Mouse (Mus musculus) lung, adult 2 months (tissue): ENCODE results near the gene Dapk3.

Experiments
- CTCF ChIP-seq: fragments of 200-500 bp; IDR thresholded peaks from 2 replicates; pipeline ENCODE4 v1.5.1; 2011; ENCODE audit warnings: mild to moderate bottlenecking, low read length, control low read depth; ENCODE audit not compliant: insufficient read depth
- POLR2A ChIP-seq: fragments of 200-500 bp; IDR thresholded peaks from 2 replicates; pipeline ENCODE4 v1.6.1; 2011; ENCODE audit warnings: low read depth, mild to moderate bottlenecking, control low read depth, low read length, borderline replicate concordance; ENCODE audit errors: extremely low read depth

DNA sequence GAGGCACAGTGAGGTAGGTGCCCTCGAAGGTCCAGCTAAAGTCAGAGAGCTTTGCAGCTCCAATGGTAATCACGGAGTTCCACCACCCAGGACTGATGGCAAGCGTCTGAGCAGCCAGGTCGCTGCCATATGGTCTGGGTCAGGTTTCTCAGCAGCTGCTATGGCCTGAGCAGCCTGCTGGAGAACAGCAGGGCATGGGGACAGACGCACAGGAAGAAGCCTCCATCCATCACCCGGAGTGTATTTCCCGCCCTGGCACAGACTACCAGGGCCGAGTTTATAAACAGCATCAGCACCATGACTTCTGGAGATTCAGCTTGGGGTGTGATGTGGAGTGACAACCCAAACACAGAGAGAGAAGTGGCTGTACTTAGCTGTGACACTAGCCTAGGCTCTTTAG, 17.7 kb upstream of the Dapk3 start:
- TF ChIP-seq POLR2A = no peak
- no peak for TF ChIP-seq CTCF
